Mouse (Mus musculus) cerebellum, postnatal 36 days (tissue): ENCODE results near the gene Tenm4.

ENCODE experiments used
- DNase-seq, 2 experiments: peaks; one replicate each; pipeline ENCODE4 v3.0.0; 2021 to 2022; ENCODE audit warnings: mixed read lengths in 2 of 2

Gene Tenm4

DNA sequence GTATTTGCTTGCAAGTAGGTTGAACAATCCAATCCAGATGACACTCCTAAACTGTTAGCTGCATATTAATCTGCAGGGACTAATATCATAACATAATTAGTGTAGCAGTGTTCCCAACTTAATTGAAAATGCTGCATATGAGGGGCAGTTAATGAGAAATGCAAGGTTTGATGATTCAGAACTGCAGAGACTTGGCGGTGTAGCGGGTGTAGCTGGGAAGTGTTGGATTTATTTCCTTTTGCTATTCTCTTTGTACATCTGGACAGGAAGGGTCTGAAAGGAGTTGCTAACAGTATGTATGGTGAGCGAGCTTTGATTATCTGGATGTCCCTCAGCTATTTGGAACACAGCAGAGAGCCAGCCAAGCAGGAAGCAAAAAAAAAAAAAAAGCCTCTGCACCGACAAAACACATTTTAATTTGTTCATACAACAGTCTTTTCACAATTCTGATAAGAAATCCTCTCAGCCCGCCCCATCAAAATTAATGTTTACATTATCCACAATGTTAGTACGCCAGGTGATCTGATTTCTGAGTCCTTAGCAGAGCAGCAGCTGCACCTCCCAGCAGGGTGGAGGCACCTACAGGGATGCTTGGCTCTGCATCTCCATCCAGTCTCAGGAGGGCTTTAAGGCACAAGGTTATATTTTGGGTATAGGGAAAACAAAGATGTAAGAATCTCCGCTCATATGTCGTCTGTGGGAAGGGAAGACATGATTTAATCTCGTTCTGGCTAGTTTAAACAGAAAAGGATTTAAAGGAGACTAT is 243.4 kb downstream of the Tenm4 start:
- DNase-seq: peak; percentile 47 to 60

DNA sequence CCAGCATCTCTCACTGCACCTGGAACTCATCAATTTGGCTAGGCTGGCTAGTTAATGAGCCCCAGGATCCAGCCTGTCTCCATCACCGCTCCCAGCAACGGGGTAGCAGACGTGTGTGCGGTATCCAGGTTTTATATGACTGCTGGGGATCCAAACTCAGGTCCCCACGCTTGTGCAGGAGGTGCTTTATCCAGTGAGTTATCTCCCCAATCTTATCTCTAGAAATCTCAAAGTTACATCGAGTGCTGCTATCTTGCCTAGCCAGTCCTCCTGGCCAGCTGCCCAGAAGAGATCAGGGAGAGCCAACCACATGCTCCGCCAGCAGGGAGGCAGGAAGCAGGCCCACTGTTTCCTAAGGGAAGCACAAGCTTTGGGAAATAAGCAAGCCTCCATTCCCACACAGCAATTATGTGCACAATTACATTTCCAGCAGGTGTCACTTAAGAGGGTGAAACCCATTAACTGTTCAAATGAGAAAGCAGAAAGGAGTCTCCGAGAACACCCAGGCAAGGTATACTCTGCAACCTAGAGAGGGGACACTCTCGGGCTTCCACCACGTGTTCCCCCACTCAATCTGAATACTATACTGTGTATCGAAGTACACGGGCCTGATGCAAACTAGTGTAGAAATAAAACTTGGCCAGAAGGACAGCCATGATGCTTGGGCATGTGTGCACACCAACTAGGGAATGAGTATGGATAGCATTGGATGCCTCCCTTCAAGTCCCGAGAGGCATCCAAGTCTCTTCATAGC is 246.4 kb downstream of the Tenm4 start:
- peak; percentile 77 to 80 for DNase-seq

DNA sequence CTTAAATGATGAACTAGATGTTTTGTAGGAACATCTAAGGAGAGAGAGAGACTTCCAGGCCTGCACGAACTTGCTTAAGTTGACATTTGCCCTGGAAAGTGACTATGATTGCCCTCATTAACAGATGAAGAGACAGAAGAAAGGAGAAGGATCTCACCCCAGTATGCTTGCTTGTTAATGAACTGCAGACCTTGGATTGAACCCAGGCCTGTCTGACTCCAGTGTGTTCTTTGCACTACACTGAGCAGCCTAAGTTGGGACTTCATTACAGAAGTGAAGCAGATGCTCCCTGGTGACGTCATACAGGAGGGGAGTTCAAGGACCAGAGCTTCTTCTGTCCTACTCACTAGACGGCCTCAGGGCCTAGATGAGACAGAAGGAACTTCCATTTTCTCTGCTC is 247.1 kb downstream of the Tenm4 start:
- DNase-seq: no peak

DNA sequence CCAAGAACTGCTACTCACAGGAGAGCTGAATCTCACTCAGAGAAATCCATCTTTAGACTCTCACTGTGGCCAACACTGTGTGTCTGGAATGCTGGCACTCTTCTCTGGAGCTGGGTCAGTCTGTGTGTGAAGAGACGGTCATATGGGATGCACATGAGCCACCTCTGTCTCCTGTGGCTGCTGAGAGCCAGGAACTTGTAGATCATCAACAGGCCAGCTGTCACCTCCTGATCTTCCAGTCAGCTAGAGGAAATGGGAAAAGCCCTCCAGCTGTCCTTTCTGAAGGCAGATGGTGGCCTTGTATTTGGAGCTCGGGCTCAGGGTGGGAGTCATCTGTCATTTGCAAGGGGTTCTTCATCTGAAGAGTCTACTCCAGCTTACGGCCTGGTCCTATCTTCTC is 249.0 kb downstream of the Tenm4 start:
- DNase-seq: no peak

DNA sequence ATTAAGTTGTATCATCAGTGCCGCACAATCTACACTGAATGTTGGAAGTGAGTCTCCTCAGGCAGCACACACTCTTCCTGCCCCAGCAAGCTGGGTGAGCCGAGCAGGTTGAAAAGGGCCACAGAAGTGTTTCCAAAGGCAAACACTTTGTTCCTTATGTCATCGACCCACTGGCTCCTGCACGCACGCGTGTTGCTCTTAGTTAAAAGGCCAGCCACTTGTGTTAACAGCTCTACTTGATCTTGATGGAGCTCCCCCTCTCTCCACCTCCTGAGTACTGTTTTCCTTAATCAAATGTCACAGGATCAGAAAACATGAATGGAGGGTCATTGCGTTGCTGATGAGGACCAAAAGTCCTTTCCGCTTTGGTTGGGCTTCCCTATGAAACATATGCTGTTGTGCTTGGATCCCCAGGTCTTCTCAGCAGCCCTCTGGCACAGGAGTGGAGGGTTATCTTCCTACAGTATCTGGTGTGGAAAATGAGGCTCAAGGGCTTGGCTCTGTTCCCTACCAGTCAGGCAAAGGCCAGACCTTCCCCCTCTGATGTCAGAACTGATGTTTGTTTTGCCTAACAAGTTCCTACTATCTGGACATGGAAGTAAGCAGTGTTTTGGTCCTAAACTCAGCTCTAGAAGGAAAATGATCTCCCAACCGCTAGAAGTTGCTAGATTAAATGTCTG is 250.0 kb downstream of the Tenm4 start:
- no peak for DNase-seq

DNA sequence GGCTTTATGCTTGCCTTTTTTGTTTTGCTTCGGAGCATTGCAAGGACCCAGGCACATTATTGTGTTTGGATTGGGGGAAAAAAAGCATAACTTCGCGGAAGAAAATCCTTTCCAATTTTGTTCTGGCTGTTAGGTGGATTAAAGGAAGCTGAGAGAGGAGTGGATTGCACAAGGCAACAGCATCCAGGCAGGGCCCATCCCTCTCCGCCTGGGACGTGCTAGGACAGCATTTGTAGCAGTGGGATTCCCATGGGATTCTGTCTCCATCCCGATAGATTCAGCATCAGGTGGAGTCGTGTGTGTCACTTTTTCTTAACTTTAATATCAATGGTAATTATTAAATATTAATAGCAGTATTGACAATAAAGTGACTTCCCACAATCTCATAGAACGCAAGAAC is 255.9 kb downstream of the Tenm4 start:
- DNase-seq: no peak

DNA sequence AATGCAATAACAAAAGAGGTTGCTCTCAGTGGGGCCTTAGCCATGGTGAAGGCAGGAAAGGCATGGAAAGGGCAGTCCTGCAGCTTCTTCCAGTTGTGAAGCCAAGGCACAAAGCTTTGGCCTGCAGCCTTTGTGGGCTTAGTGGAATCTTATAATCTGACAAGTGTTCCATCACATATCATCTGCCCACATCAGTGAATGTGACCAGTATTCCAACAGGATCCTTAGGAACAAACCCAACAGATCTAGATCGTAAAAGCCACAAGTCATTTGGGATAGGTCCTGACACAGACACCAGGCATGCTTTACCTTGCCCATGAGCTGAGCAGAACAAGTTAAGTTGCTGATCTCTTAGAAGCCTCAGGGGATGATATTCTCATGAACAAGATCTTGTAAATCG is 262.3 kb downstream of the Tenm4 start:
- DNase-seq: no peak

DNA sequence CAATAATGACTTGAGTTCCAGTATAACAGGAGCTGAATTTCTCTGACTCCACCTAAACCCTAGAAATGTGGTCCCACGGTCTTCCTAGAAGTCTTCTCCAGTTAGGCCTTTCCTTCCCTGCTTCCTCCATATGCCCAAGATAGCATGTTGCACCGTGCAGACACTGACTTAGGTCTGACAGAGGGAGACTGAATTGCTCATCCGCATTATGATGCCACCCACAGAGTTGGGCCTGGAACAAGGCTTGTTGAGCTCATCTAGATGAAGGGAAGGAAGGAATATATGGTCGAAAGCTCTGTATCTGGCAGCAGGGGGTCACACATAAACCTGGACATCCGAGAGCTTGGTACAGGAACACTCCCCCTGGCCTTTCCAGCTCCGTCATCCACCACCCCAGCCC is 267.3 kb downstream of the Tenm4 start:
- no peak for DNase-seq

DNA sequence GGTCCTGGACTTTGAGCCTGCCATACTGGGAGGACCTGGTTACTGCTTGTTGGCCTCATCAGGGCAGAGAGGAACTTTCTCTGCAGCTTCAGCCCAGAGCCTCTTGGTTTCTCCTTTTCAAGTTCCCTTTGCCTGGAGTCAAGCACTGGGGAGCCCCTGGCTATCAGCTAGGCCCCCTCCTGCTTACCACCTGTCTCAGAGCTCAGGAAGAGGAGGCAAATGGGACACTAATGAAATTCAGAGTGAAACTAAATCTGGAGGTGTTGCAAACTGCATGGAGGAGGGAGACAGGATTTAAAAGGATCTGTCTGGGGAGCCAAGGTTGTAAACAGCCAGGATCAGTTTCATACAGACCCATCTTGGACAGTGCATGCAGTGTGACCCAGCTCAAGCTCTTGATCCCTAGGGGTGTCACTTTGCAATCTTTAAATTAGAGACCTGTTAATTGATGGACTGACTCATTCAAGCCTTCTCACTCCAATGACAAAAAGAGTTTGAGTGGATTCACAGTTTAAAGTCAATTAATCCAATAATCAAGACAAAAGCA is 269.2 kb downstream of the Tenm4 start:
- DNase-seq: no peak

DNA sequence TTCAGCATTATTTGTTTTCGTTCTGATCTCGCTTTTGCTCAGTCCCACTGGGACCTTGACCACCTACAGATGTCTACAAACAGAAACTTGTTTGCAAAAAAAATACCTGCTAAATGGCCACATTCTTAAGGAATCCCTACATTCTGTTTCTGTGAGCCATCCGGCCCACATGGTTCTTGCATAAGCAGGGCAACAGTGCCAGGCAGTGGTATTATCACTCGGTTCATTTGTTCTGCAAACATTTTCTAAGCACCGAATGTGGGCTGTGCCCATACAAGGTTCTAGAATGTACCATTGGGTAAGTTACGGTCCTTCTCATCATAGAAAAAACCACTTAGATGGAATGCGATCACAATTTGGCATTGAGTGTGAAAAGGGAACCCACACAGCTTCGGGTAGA is 274.7 kb downstream of the Tenm4 start:
- no peak for DNase-seq

DNA sequence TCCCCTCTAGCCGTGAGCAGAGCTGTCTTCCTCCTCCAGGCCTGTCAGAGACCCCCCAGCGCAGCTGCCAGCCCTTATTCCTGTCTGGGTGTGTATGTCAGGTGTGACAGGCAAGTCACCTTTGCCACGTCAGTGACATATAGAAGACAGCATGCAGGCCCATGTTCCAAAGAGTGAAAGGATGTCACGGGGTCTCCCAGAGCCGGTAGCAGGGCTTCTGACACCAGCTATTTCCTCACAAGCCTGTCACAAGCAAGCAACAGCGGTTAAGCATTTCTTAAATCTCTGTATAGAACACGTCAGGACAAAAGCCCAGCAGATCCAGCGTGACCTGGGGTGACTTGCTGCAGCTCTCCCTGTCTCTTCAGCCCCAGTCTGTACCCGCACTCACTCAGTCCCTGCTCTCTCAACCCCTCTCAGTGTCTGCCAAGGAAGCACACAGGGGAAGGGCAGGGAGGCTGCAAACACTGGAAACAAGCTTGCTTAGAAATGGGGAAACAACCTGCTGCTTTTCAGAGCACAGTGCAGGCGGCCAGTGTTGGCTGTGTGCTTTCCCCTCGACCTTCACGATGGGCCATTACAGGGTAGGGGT is 276.9 kb downstream of the Tenm4 start:
- DNase-seq: no peak

DNA sequence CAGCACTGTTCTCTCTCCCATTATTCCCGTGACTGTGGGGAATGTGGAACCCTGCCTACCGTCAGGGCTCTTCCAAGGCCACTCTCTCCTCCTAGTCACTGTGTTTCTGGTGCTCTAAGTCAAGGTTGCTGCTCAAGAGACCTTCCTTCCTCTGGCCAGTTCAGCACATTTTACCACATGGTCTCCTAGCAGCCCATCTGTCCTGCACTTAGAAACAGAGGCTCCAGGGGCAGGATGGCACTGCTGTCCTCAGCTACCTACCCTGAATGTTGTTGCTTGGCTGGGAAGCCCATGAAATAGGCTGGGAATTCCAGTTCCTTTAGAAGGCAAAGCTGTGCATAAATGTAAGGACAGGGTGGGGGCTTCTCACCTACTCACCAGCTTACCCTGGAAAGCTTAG is 284.9 kb downstream of the Tenm4 start:
- DNase-seq: no peak

DNA sequence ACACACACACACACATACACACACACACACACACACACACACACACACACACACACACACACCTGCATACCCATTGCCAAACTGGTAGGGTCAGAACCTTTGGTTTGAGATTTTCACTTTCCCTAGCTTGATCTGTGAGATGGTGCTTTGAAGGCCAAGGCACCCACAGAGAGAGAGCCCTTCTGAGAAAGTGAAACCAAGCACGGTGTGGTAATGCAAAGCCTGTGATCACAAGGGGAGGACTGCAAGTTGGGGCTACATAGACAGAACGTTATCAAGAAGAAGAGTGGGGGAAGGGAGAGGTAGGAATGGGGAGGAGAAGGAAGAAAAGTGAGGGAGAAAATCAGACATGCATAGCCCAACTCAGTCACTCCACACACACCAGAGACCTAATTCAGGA is 285.6 kb downstream of the Tenm4 start:
- no peak for DNase-seq

DNA sequence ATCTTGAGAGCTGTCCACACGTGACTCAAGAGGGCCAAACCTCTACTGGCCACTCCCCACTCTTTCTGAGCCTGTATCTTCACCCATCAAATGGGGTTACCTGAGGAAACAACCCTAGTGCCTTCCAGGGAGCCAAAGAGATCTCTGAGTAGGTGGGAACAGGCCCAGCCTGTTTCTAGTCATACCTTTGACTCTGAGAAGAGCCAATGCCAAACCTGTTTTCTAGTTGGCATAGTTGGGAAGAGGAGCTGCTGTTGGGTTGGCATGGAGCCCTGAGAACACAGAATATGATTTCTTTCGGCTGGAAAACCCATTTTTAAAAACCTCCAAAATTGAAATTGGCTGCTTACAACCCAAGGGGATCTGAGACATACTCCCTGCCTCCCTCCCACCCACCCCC is 286.8 kb downstream of the Tenm4 start:
- no peak for DNase-seq

DNA sequence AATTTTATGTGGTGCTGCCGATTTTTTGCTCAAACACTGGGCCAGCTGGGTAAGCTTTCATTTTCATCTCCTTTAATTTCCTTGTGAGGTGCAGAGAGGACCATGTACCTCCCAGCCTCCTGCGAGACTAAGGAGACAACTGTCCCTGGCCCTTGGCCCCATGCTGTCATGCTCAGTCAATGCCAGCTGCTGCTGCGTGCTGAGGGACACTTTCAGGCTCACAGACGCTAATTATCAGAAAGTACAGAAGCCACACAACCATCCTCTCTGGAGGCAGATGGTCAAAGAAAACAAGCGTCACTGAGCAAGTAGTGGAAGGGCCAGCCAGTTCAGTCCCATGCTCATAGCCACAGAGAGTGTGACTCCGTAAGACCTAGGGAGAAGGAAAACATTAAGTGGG is 287.9 kb downstream of the Tenm4 start:
- no peak for DNase-seq

DNA sequence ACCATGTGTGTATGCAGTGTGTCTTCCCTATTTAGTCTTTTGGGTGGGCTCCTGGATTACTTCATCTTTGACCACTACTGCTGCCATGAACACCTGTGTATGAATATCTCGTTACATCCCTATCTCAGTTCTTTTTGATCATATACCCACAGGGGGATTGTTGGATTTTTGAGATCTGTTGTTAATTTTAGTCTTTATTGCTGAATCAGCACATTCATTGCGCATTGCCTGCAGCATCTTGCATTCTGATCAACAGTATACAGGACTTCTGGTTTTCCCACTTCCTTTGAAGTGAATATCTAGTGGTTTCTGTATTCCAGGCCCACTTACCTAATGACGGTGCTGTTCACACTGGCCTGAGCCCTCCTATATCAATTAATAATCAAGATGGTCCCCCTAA is 295.7 kb downstream of the Tenm4 start:
- DNase-seq: no peak

DNA sequence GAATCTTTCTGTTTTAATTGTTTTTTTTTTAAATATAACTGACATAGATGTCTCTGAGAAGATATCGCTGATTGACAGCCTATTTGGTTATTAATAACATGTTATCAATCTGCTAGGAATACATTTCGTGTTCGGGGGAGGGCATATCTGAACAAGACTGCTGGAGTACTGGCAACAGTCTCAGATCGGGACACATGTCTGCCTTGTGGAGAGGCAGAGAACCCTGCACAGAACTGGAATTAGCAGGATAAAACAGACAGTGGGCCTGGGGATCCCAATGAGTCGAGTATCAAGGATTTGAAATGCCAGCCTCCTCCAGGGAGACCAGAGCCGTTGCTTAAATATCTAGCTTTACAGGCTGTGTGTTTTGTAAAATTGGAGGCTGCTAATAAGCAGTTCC is 299.8 kb downstream of the Tenm4 start:
- no peak for DNase-seq

DNA sequence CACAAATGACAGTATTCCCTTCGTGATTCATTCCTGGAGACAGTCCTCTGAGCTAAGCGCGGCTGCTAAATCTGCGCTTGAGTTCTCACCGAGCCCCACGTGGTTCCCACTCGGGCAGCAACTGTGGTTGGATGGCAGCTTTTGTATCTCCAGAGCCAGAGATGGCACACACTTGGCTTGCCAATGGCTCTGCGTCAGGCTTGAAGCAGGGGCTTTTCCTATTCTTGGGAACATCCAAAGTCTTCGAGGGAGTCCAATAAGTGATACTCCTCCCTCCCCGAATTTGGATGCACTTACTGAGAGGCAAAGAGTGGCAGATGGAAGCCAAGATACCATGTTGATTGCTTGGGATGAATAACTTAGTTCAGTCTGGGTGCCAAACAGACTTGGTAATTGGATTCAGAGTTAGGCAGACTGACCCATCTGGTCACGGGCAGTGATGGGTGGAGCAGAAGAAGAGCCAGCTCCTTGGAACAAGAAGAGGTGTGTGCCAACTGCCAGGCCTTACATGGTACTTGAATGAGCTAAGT is 303.6 kb downstream of the Tenm4 start:
- peak; percentile 30 to 40 for DNase-seq

DNA sequence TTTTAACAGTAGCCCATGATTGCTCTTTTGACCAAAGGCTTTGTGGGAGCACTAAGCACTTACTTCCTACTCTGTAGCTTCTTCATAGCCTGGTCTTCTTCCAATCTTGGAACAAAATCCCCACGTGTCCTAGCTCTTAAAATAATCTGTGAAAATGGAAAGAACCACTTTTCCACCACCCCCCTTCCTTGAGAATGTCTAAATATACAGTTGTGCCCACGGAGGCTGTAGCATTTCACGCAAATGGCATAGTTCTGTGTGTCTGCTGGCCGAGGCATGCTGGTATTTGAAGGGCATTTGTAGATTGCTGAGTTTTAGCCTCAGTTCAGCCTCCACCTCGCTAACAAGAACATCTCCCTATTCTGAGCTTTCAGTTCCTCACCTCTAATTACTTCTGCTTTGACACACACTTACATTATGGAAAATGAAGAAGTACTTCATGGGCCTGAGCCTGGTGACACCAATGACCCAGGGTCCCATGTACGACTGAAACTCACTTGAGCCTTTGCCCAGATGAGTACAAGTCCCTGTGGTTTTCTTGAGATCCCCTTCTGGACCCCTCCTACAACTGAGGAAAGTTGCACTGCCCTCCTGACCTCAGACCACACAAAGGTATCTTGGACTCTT is 306.1 kb downstream of the Tenm4 start:
- no peak for DNase-seq

DNA sequence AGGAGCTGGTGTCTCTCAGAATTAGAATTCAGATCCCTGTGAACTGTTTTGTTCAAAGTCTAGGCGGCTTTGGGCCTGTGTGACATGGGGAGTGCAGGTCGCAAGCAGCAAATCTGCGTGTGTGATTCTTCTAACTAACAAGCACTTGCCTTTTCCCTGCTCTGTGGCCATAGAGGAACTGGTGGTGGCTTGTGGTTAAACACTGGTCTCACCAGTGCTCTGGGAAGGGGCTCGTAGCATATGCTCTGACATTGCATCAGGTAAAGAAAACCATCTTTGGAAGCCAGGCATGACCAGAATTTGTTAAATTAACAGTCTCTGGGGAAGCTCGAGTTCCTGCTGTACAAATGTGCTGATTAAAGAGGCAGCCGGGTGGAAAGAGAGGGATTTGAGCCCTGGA is 308.1 kb downstream of the Tenm4 start:
- no peak for DNase-seq

DNA sequence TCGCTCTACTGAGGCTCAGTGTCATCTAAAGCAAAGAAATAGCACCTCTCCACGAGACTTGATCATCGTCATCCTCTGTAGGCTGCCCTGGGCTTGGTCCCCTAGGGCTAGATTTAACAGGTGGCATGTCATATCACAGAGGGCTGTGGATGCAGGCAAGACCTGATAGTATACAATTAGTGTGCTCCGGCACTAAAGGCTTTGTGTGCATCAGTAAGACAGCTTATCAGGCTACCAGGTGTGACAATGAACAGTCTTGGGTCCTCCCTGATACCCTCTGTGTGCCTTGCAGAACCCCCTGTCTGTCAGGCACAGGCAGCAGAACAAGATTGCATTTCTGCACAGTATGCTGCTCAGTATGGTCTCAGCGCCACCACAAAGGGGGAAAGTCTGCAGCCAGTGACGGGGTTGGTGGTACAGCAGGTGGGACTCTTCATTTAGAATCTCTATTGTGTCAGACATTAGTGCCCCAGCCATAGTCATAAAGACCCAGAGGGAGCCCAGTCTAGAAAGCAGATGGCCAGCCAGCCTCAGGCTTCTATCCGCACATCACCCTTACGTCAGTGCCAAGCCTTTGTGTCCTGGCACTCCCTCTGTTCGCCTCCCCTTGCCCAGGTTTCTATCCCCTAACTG is 309.4 kb downstream of the Tenm4 start:
- DNase-seq: no peak

DNA sequence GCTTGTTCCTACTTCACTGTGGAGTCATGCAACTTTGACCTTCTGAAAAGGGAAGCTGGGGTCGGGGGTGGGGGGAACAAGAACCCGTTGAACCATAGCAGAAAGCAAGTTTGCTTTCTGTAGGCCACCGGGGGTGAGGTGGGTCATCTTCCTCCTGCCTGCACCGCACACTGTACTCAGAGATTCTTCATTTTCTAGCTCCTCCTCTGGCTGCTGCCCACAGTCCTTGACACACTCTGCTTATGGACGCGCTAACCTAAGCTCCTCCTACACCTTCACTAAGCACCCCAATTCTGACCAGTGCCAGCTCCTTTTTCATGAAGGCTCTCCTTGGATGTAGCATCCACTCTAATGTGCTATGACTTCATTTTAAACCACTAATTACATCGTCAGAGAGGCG is 311.9 kb downstream of the Tenm4 start:
- no peak for DNase-seq
